Mouse (Mus musculus) kidney, adult 2 months (tissue): ENCODE data around the gene Olfr1443. TPM values are rescaled to one million over a fixed set of nuclear protein-coding genes. Genes with fewer than 3 reads are reported as not detected.
"Not testable (repeated sequence)": the region's sequence is repeated elsewhere in the genome, so short reads cannot be mapped to it uniquely, and the experiment has no call there.

Experiments used
- DNase-seq: peaks from one replicate; pipeline ENCODE4 v3.0.0; 2021
- H3K27ac ChIP-seq: fragments of 200-500 bp; 2 replicates; pipeline ENCODE4 v1.5.1; 2012; ENCODE audit warnings: low read depth, low read length, control low read depth, inconsistent platforms; ENCODE audit not compliant: insufficient read depth
- H3K27me3 ChIP-seq: fragments of 200-500 bp; replicated peaks from 2 replicates; pipeline ENCODE4 v1.6.1; 2012; ENCODE audit warnings: mild to moderate bottlenecking, moderate library complexity, low read length, inconsistent platforms; ENCODE audit not compliant: control insufficient read depth, insufficient read depth
- H3K36me3 ChIP-seq: fragments of 200-500 bp; 2 replicates; pipeline ENCODE4 v1.6.1; 2012; ENCODE audit warnings: mild to moderate bottlenecking, moderate library complexity, low read length, inconsistent platforms; ENCODE audit not compliant: control insufficient read depth, insufficient read depth
- H3K4me1 ChIP-seq: fragments of 200-500 bp; 2 replicates; pipeline ENCODE4 v1.6.1; 2011; ENCODE audit warnings: low read length; ENCODE audit not compliant: control insufficient read depth, insufficient read depth
- H3K4me3 ChIP-seq: fragments of 200-500 bp; 2 replicates; pipeline ENCODE4 v1.5.1; 2011; ENCODE audit warnings: mild to moderate bottlenecking, low read depth, low read length, control low read depth; ENCODE audit not compliant: insufficient read depth
- CTCF ChIP-seq: fragments of 200-500 bp; conservative IDR thresholded peaks from 2 replicates; pipeline ENCODE4 v1.5.1; 2011; ENCODE audit warnings: low read depth, mild to moderate bottlenecking, control low read depth, low read length, moderate library complexity, mixed read lengths; ENCODE audit not compliant: insufficient read depth, insufficient read length
- POLR2A ChIP-seq: fragments of 200-500 bp; IDR thresholded peaks from one replicate; pipeline ENCODE4 v1.6.1; 2011; ENCODE audit warnings: low read depth, low read length, control low read depth
- WGBS: fragments of 180-500 bp; shearing (Covaris S2); methylation state at CpG from one replicate; pipeline ENCODE4 v1.1.7; 2018; 5-methylcytosine and 5-hydroxymethylcytosine counted together
- polyA plus RNA-seq: library from polyadenylated mRNA; depleted of rRNA; stranded (reverse); fragments of >200 nt; gene quantifications from 2 replicates; pipeline ENCODE4 v1.2.3, GENCODE M21; 2012

Gene Olfr1443
- polyA plus RNA-seq, 1 experiment = not detected

- WGBS = 38% methylated on average over 2 of the region's 2 CpGs
- DNase-seq = no peak
These were observed 30.5 kb downstream of the Olfr1443 start for GRCm38 (mm10) chr19:12708458-12708857.

GRCm38 (mm10) chr19:12708986-12709385, 31.1 kb downstream of the Olfr1443 start:
- Histone ChIP-seq H3K4me3 (no peak overlapping the region), H3K27ac (no peak overlapping the region), H3K36me3 (peaks cover 9% of the 10 kb centered on the region), H3K27me3 (no peaks in the 10 kb centered on the region), H3K4me1 (no peaks in the 10 kb centered on the region)
- TF ChIP-seq POLR2A = no peak
- TF ChIP-seq CTCF = no peak
- no peak for DNase-seq

More at GRCm38 (mm10) chr19:12708458-12708857, 30.5 kb downstream of the Olfr1443 start:
- Histone ChIP-seq H3K27ac (no peak overlapping the region), H3K27me3 (no peaks in the 10 kb centered on the region), H3K4me1 (no peaks in the 10 kb centered on the region), H3K36me3 (peaks cover 6% of the 10 kb centered on the region), H3K4me3 (no peak overlapping the region)
- no peak for TF ChIP-seq POLR2A
- TF ChIP-seq CTCF = no peak

- peak overlapping the region; percentile 16; the same call in 1 of the 2 replicates for H3K27ac ChIP-seq
These were observed 41.3 kb downstream of the Olfr1443 start for GRCm38 (mm10) chr19:12719189-12719588.

GRCm38 (mm10) chr19:12720463-12720862, 42.6 kb downstream of the Olfr1443 start:
- Histone ChIP-seq H3K36me3 (peaks cover 8% of the 10 kb centered on the region), H3K27me3 (no peaks in the 10 kb centered on the region), H3K4me3 (no peak overlapping the region), H3K4me1 (no peaks in the 10 kb centered on the region), H3K27ac (no peak overlapping the region)
- WGBS = 44% methylated on average over 2 of the region's 2 CpGs
- no peak for TF ChIP-seq POLR2A
- no peak for TF ChIP-seq CTCF
- peak; percentile 65 for DNase-seq

More at GRCm38 (mm10) chr19:12719189-12719588, 41.3 kb downstream of the Olfr1443 start:
- no peak for DNase-seq
- Histone ChIP-seq H3K27me3 (no peaks in the 10 kb centered on the region), H3K4me1 (no peaks in the 10 kb centered on the region), H3K36me3 (peaks cover 10% of the 10 kb centered on the region), H3K4me3 (no peak overlapping the region)
- no peak for TF ChIP-seq CTCF
- TF ChIP-seq POLR2A = peak; percentile 35
- 47% methylated on average over 6 of the region's 6 CpGs for WGBS

- H3K27ac ChIP-seq, H3K4me3 ChIP-seq, H3K4me1 ChIP-seq, H3K36me3 ChIP-seq, H3K27me3 ChIP-seq: not testable (repeated sequence)
- WGBS = 72% methylated on average over 5 of the region's 5 CpGs
- peak; percentile 71 for DNase-seq
These were observed 43.0 kb downstream of the Olfr1443 start for GRCm38 (mm10) chr19:12720919-12721318.

GRCm38 (mm10) chr19:12721596-12721995, 43.7 kb downstream of the Olfr1443 start:
- H3K4me3 ChIP-seq, H3K27me3 ChIP-seq, DNase-seq, H3K27ac ChIP-seq, H3K4me1 ChIP-seq, H3K36me3 ChIP-seq: not testable (repeated sequence)
- WGBS = 81% methylated on average over 7 of the region's 7 CpGs

GRCm38 (mm10) chr19:12722308-12722707, 44.4 kb downstream of the Olfr1443 start:
- TF ChIP-seq CTCF (peak; percentile 64), POLR2A (no peak)

GRCm38 (mm10) chr19:12725851-12726250, 47.9 kb downstream of the Olfr1443 start:
- Histone ChIP-seq H3K27ac (no peak overlapping the region), H3K27me3 (no peaks in the 10 kb centered on the region), H3K4me3 (no peak overlapping the region), H3K36me3 (no peaks in the 10 kb centered on the region), H3K4me1 (no peaks in the 10 kb centered on the region)
- TF ChIP-seq POLR2A = no peak
- TF ChIP-seq CTCF = no peak
- no peak for DNase-seq
- WGBS = 62% methylated on average over 1 of the region's 1 CpGs

More at GRCm38 (mm10) chr19:12722308-12722707, 44.4 kb downstream of the Olfr1443 start:
- Histone ChIP-seq H3K4me3 (no peak overlapping the region), H3K36me3 (peaks cover 2% of the 10 kb centered on the region; the same call in 1 of the 2 replicates), H3K4me1 (no peaks in the 10 kb centered on the region), H3K27me3 (no peaks in the 10 kb centered on the region), H3K27ac (no peak overlapping the region)
- 55% methylated on average over 3 of the region's 3 CpGs for WGBS
- peak; percentile 64 for DNase-seq
